ENCODE assay signal across 8 mouse cellular contexts in the genomic region with DNA sequence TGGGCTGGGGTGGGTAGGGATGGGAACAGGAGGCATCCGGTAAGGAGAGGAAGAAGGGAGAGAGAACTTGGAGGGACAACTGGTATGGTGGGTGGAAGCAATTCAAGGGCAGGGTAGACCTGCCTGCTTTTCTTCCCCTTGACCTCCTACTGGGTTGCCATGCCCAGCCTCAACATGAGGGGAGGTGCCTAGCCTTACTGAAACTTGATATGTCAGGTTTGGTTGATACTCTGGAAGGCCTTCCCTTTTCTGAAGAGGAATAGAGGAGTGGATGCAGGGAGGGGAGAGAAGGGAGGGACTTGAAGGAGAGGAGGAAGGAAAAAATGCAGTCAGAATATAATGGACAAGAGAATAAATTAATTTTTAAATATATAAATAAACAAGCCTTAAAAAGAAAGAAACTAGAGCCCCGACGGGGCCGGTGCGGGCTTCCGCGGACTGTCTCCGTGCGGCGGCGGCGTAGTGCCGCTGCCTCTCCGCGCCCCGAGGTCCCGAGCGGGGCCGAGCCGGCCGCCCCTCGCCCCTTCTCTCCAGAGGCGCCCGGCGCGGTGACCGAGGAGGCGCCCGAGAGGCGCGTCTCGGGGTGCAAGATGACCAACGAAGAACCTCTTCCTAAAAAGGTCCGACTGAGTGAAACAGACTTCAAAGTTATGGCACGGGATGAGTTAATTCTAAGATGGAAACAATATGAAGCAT.
A peak's percentile ranks its signal among the peaks of the same experiment; 100 is the strongest.
DNase-seq lines count a peak whose midpoint lies in the region; ATAC-seq and TF ChIP-seq lines count a peak whose summit lies in the region.
"Not testable (repeated sequence)": the region's sequence is repeated elsewhere in the genome, so short reads cannot be mapped to it uniquely, and the experiment has no call there.

No protein-coding gene starts in this region.

- H3K4me1 ChIP-seq in E14TG2a.4 (replicated peaks; ENCODE audit: low read depth, low read length); embryonic facial prominence, embryonic 11.5 days (ENCODE audit: control insufficient read depth, insufficient read depth, low read length); forebrain, embryonic 16.5 days (replicated peaks; ENCODE audit: control insufficient read depth, insufficient read depth, low read length); hindbrain, embryonic 10.5 days (replicated peaks); kidney, embryonic 14.5 days (ENCODE audit: control insufficient read depth, insufficient read depth, low read length); liver, embryonic 16.5 days (ENCODE audit: control insufficient read depth, low read depth, low read length); midbrain, embryonic 14.5 days (ENCODE audit: control insufficient read depth, insufficient read depth, low read length); stomach, embryonic 15.5 days: not testable (repeated sequence)

- H3K27ac ChIP-seq in embryonic facial prominence, embryonic 11.5 days (replicated peaks; ENCODE audit: low read depth, low read length); forebrain, embryonic 16.5 days (ENCODE audit: low read length); hindbrain, embryonic 10.5 days; kidney, embryonic 14.5 days (ENCODE audit: low read depth, low read length); liver, embryonic 16.5 days (ENCODE audit: low read length); midbrain, embryonic 14.5 days (replicated peaks; ENCODE audit: low read depth, low read length); stomach, embryonic 15.5 days: not testable (repeated sequence)

- TF ChIP-seq CTCF in E14TG2a.4 (conservative IDR thresholded peaks at IDR 0.05; ENCODE audit: low read length): not testable (repeated sequence)

- peaks cover 42% of the 10 kb centered on the region for H3K27me3 ChIP-seq in E14TG2a.4 (ENCODE audit: insufficient read depth, low read length)
- H3K27me3 ChIP-seq in embryonic facial prominence, embryonic 11.5 days (ENCODE audit: control insufficient read depth, insufficient read depth, low read length); forebrain, embryonic 16.5 days (replicated peaks; ENCODE audit: control insufficient read depth, insufficient read depth, low read length); kidney, embryonic 14.5 days (ENCODE audit: control insufficient read depth, insufficient read depth, low read length); liver, embryonic 16.5 days (ENCODE audit: control insufficient read depth, insufficient read depth, low read depth, low read length); midbrain, embryonic 14.5 days (ENCODE audit: control insufficient read depth, insufficient read depth, low read length): not testable (repeated sequence)
- peaks cover 28% of the 10 kb centered on the region for H3K27me3 ChIP-seq in hindbrain, embryonic 10.5 days (ENCODE audit: insufficient read depth, poor library complexity, severe bottlenecking)
- peaks cover 11% of the 10 kb centered on the region; the same call in 1 of the 2 replicates for H3K27me3 ChIP-seq in stomach, embryonic 15.5 days (replicated peaks)

- 2% methylated on average over 30 of the region's 35 CpGs for WGBS in embryonic facial prominence, embryonic 11.5 days
- 6% methylated on average over 23 of the region's 35 CpGs for WGBS in forebrain, embryonic 16.5 days
- WGBS in hindbrain, embryonic 10.5 days: 7% methylated on average over 29 of the region's 35 CpGs
- WGBS in kidney, embryonic 14.5 days: 4% methylated on average over 25 of the region's 35 CpGs
- 3% methylated on average over 17 of the region's 35 CpGs for WGBS in liver, embryonic 16.5 days (ENCODE audit: insufficient replicate concordance)
- 5% methylated on average over 24 of the region's 35 CpGs for WGBS in midbrain, embryonic 14.5 days
- 3% methylated on average over 35 of the region's 35 CpGs for WGBS in stomach, embryonic 15.5 days

- DNase-seq in embryonic facial prominence, embryonic 11.5 days (ENCODE audit: low spot score): peak; percentile 26
- DNase-seq in hindbrain, embryonic 10.5 days (ENCODE audit: low spot score); midbrain, embryonic 14.5 days: not testable (repeated sequence)

- H3K9ac ChIP-seq in embryonic facial prominence, embryonic 11.5 days (replicated peaks; ENCODE audit: low read length); forebrain, embryonic 16.5 days (replicated peaks; ENCODE audit: low read depth, low read length); kidney, embryonic 14.5 days (ENCODE audit: low read depth, low read length); liver, embryonic 16.5 days (ENCODE audit: low read depth, low read length); midbrain, embryonic 14.5 days (replicated peaks; ENCODE audit: low read length); stomach, embryonic 15.5 days: not testable (repeated sequence)

- 0 out of 2 replicates have a peak overlapping the region, but pooled peaks have one; percentile 29 for H3K4me3 ChIP-seq in E14TG2a.4 (replicated peaks; ENCODE audit: low read length)
- not testable (repeated sequence) for H3K4me3 ChIP-seq in embryonic facial prominence, embryonic 11.5 days (ENCODE audit: low read depth, low read length); kidney, embryonic 14.5 days (ENCODE audit: low read length); liver, embryonic 16.5 days (ENCODE audit: low read depth, low read length); midbrain, embryonic 14.5 days (replicated peaks; ENCODE audit: low read depth, low read length); stomach, embryonic 15.5 days (replicated peaks)
- 0 out of 2 replicates have a peak overlapping the region, but pooled peaks have one; percentile 11 for H3K4me3 ChIP-seq in forebrain, embryonic 16.5 days (replicated peaks; ENCODE audit: low read length)
- H3K4me3 ChIP-seq in hindbrain, embryonic 10.5 days: peak overlapping the region; percentile 35

- not testable (repeated sequence) for H3K9me3 ChIP-seq in E14TG2a.4 (ENCODE audit: low read length); embryonic facial prominence, embryonic 11.5 days (replicated peaks; ENCODE audit: control insufficient read depth, low read length); forebrain, embryonic 16.5 days (ENCODE audit: control insufficient read depth, low read length); hindbrain, embryonic 10.5 days; kidney, embryonic 14.5 days (ENCODE audit: control insufficient read depth, low read length); liver, embryonic 16.5 days (replicated peaks; ENCODE audit: control insufficient read depth, low read length); midbrain, embryonic 14.5 days (ENCODE audit: control insufficient read depth, low read length); stomach, embryonic 15.5 days

- not testable (repeated sequence) for H3K36me3 ChIP-seq in E14TG2a.4 (ENCODE audit: insufficient read depth, low read length); embryonic facial prominence, embryonic 11.5 days (replicated peaks; ENCODE audit: control insufficient read depth, insufficient read depth, low read depth, low read length); forebrain, embryonic 16.5 days (ENCODE audit: control insufficient read depth, insufficient read depth); hindbrain, embryonic 10.5 days; kidney, embryonic 14.5 days (ENCODE audit: control insufficient read depth, insufficient read depth, low read length); liver, embryonic 16.5 days (ENCODE audit: control insufficient read depth, insufficient read depth); midbrain, embryonic 14.5 days (ENCODE audit: control insufficient read depth, insufficient read depth, low read length); stomach, embryonic 15.5 days

- H3K4me2 ChIP-seq in embryonic facial prominence, embryonic 11.5 days (ENCODE audit: low read depth, low read length): peak overlapping the region; percentile 21; the same call in 1 of the 2 replicates
- peak overlapping the region; percentile 41 for H3K4me2 ChIP-seq in forebrain, embryonic 16.5 days (ENCODE audit: low read length)
- peak overlapping the region; percentile 36 for H3K4me2 ChIP-seq in kidney, embryonic 14.5 days (replicated peaks; ENCODE audit: low read depth, low read length)
- H3K4me2 ChIP-seq in liver, embryonic 16.5 days (ENCODE audit: low read depth, low read length): not testable (repeated sequence)
- H3K4me2 ChIP-seq in midbrain, embryonic 14.5 days (ENCODE audit: low read length): peak overlapping the region; percentile 30; the same call in 1 of the 2 replicates
- peak overlapping the region; percentile 41 for H3K4me2 ChIP-seq in stomach, embryonic 15.5 days

- ATAC-seq in embryonic facial prominence, embryonic 11.5 days (replicated peaks; ENCODE audit: insufficient number of reproducible peaks, low FRiP score, low TSS enrichment, low read depth): peak; percentile 75
- 0 out of 2 replicates have a peak, but pooled peaks have one; percentile 59 for ATAC-seq in forebrain, embryonic 16.5 days
- peak; percentile 81 for ATAC-seq in kidney, embryonic 14.5 days (ENCODE audit: low FRiP score, low TSS enrichment)
- 0 out of 2 replicates have a peak, but pooled peaks have one; percentile 43 for ATAC-seq in liver, embryonic 16.5 days (ENCODE audit: low read depth)
- ATAC-seq in midbrain, embryonic 14.5 days (ENCODE audit: low FRiP score, low TSS enrichment); stomach, embryonic 15.5 days (ENCODE audit: insufficient read depth, low FRiP score, low read depth): not testable (repeated sequence)
